Mouse (Mus musculus): ENCODE measurements around the gene Vmn2r97. TPM values are rescaled to one million over a fixed set of nuclear protein-coding genes. Genes with fewer than 3 reads are reported as not detected.
"Not testable (repeated sequence)": the region's sequence is repeated elsewhere in the genome, so short reads cannot be mapped to it uniquely, and the experiment has no call there.

Gene Vmn2r97
- polyA plus RNA-seq (2014; fragmentation: Nextera tagmentation; extraction: Ambion mirVana), result 0.05 TPM in 1 of 2 replicates, not detected in the other

DNA sequence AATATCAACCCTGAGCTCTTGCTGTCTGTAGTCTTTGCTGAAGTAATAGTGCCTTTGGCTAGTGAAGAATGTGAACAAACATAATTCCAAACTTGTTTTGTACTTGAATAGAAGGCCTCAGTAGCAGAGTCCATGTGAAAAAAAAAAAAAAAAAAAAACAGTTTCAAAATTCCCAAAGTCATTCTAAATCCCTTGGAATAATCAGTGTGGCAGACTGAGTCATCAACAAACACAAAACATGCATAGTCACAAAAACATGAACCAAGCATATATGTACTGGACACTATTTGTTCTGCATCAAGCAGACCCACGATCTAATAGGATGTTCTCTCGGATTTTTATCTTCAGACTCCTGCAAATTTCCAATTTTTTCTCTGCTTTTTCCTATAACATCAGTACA is at the start of gene Vmn2r97:
TSS of gene Vmn2r97 (plus strand) at position 301 of the 400 bp plus-strand sequence.
- H3K9me3 ChIP-seq (ENCODE audit: control insufficient read depth, low read length); H3K9ac ChIP-seq (ENCODE audit: low read depth, low read length); H3K4me2 ChIP-seq (replicated peaks; ENCODE audit: low read depth, low read length); H3K27me3 ChIP-seq (ENCODE audit: control insufficient read depth, insufficient read depth, low read length); H3K36me3 ChIP-seq (ENCODE audit: control insufficient read depth, insufficient read depth, low read length); H3K27ac ChIP-seq (ENCODE audit: low read depth, low read length); H3K4me1 ChIP-seq (ENCODE audit: control insufficient read depth, insufficient read depth, low read length); H3K4me3 ChIP-seq (ENCODE audit: low read length); ATAC-seq (ENCODE audit: low FRiP score, low TSS enrichment): not testable (repeated sequence)
- 82% methylated on average over 2 of the region's 2 CpGs for WGBS

DNA sequence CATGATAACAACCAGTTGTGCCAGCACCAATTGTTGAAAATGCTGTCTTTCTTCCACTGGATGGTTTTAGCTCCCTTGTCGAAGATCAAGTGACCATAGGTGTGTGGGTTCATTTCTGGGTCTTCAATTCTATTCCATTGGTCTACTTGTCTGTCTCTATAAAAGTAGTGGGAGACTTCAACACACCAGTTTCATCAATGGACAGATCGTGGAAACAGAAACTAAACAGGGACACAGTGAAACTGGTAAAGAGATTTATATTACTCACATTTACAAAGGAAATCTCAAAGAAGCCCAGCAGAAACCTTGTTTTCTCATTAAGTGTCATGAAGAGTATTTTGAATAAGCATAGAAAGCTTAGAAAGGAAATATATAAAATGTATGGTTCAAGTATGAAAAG is 31.7 kb upstream of the Vmn2r97 start:
- not testable (repeated sequence) for H3K27me3 ChIP-seq (ENCODE audit: control insufficient read depth, insufficient read depth, low read length); ATAC-seq (ENCODE audit: low FRiP score, low TSS enrichment); H3K36me3 ChIP-seq (ENCODE audit: control insufficient read depth, insufficient read depth, low read length); H3K9ac ChIP-seq (ENCODE audit: low read depth, low read length); H3K27ac ChIP-seq (ENCODE audit: low read depth, low read length); H3K4me3 ChIP-seq (ENCODE audit: low read length); H3K4me2 ChIP-seq (replicated peaks; ENCODE audit: low read depth, low read length); H3K9me3 ChIP-seq (ENCODE audit: control insufficient read depth, low read length); H3K4me1 ChIP-seq (ENCODE audit: control insufficient read depth, insufficient read depth, low read length)
- 74% methylated on average over 2 of the region's 2 CpGs for WGBS

GRCm38 (mm10) chr17:18889745-18890329 is 24.3 kb upstream of the Vmn2r97 start:
- no peaks in the 10 kb centered on the region for H3K36me3 ChIP-seq (ENCODE audit: control insufficient read depth, insufficient read depth, low read length)
- no peaks in the 10 kb centered on the region for H3K27me3 ChIP-seq (ENCODE audit: control insufficient read depth, insufficient read depth, low read length)
- ATAC-seq (ENCODE audit: low FRiP score, low TSS enrichment), result no peak
- no peaks in the 10 kb centered on the region for H3K4me1 ChIP-seq (ENCODE audit: control insufficient read depth, insufficient read depth, low read length)
- no peak overlapping the region for H3K4me2 ChIP-seq (replicated peaks; ENCODE audit: low read depth, low read length)
- WGBS, result 87% methylated on average over 6 of the region's 6 CpGs
- H3K9me3 ChIP-seq (ENCODE audit: control insufficient read depth, low read length), result peaks cover 10% of the 10 kb centered on the region
- no peak overlapping the region for H3K27ac ChIP-seq (ENCODE audit: low read depth, low read length)
- no peak overlapping the region for H3K9ac ChIP-seq (ENCODE audit: low read depth, low read length)
- H3K4me3 ChIP-seq (ENCODE audit: low read length), result no peak overlapping the region

- WGBS, result 72% methylated on average over 1 of the region's 1 CpGs
- H3K27me3 ChIP-seq (ENCODE audit: control insufficient read depth, insufficient read depth, low read length); H3K4me3 ChIP-seq (ENCODE audit: low read length); H3K27ac ChIP-seq (ENCODE audit: low read depth, low read length); H3K4me2 ChIP-seq (replicated peaks; ENCODE audit: low read depth, low read length); H3K36me3 ChIP-seq (ENCODE audit: control insufficient read depth, insufficient read depth, low read length); H3K4me1 ChIP-seq (ENCODE audit: control insufficient read depth, insufficient read depth, low read length); ATAC-seq (ENCODE audit: low FRiP score, low TSS enrichment); H3K9ac ChIP-seq (ENCODE audit: low read depth, low read length): not testable (repeated sequence)
- peaks cover 10% of the 10 kb centered on the region for H3K9me3 ChIP-seq (ENCODE audit: control insufficient read depth, low read length)
Observed at GRCm38 (mm10) chr17:18957800-18958199, 43.7 kb downstream of the Vmn2r97 start.

- H3K9me3 ChIP-seq (ENCODE audit: control insufficient read depth, low read length), result peaks cover 7% of the 10 kb centered on the region
- no peaks in the 10 kb centered on the region for H3K4me1 ChIP-seq (ENCODE audit: control insufficient read depth, insufficient read depth, low read length)
- H3K4me2 ChIP-seq (replicated peaks; ENCODE audit: low read depth, low read length), result no peak overlapping the region
- H3K27ac ChIP-seq (ENCODE audit: low read depth, low read length), result no peak overlapping the region
- no peak for ATAC-seq (ENCODE audit: low FRiP score, low TSS enrichment)
- no peak overlapping the region for H3K9ac ChIP-seq (ENCODE audit: low read depth, low read length)
- H3K27me3 ChIP-seq (ENCODE audit: control insufficient read depth, insufficient read depth, low read length), result no peaks in the 10 kb centered on the region
- 90% methylated on average over 29 of the region's 29 CpGs for WGBS
- H3K4me3 ChIP-seq (ENCODE audit: low read length), result no peak overlapping the region
- H3K36me3 ChIP-seq (ENCODE audit: control insufficient read depth, insufficient read depth, low read length), result no peaks in the 10 kb centered on the region
Observed at GRCm38 (mm10) chr17:18968371-18969275, 54.5 kb downstream of the Vmn2r97 start.

Other genes with a start within 250 kb of the Vmn2r97 start
- not detected in 2 replicates for gene Vmn2r98, start 139.2 kb downstream of the Vmn2r97 start, polyA plus RNA-seq (2014; fragmentation: Nextera tagmentation; extraction: Ambion mirVana)

All from kidney, embryonic 14.5 days (tissue).